Mouse (Mus musculus): ENCODE results near the gene Rnf187.

Gene Rnf187

GRCm38 (mm10) chr11:58947306-58947705 is 8.6 kb upstream of the Rnf187 start:
- no peak for DNase-seq (ENCODE audit: low spot score)

- DNase-seq (ENCODE audit: low spot score): no peak
These were observed 5.4 kb upstream of the Rnf187 start for GRCm38 (mm10) chr11:58944136-58944535.

GRCm38 (mm10) chr11:58939088-58939439 is 348 bp upstream of the Rnf187 start:
- no peak for DNase-seq (ENCODE audit: low spot score)

DNA sequence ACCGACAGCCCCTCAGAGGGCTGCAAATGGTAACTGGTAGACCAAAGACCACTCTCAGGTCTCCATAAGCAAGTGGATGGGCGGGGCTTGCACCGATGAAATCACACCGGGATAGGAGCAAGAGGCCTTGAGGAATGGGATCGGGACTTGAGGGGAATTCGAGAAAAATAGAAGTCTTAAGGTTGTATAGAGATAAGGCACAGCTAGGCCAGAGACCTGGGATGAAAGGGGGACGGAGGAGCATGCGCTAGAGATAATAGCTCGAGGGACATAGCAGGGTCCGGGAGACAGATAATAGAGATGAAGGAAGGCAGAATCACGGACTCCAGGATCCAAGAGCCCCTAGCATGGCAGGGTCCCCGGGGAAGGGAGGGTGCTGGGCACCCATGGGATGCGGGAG is 807 bp downstream of the Rnf187 start:
- DNase-seq (ENCODE audit: low spot score): peak; percentile 51

DNA sequence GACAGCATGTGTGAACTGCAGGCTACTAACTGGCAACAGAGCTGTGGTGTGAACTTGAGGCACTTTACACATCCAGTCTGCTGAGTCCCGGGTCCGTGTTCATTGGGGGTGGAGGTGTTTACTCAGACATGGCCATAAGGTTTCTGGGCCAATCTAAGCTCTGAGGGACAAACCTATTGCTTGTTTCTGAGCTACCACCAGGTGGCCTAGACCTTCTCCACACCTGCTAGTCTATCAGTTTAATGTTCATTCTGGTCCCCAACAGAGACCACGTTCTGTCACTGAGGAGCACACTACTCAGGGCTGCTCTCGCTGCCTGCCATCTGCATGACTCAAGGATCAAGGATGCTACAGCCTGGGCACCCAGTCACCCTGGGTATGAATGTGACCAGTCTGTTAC is 7.1 kb downstream of the Rnf187 start:
- DNase-seq (ENCODE audit: low spot score): no peak

DNA sequence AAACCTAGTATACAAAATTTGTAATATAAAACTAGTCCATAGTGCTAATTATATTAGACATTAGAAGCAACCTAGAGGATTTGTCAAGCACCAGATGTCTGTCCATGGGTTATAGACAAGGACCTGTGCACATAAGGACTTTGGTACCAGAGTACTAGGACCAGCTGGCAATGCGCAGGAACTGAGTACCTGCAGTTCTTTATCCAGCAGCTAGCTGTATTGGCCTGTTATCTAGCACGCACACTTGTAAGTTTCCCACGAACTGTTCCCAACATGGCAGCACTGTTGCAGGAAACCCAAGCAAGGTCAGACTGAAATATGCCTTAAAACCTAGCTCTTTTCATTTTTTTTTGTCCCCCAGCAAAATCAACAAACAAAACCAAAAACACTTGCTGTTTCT is 8.5 kb downstream of the Rnf187 start:
- no peak for DNase-seq (ENCODE audit: low spot score)

DNA sequence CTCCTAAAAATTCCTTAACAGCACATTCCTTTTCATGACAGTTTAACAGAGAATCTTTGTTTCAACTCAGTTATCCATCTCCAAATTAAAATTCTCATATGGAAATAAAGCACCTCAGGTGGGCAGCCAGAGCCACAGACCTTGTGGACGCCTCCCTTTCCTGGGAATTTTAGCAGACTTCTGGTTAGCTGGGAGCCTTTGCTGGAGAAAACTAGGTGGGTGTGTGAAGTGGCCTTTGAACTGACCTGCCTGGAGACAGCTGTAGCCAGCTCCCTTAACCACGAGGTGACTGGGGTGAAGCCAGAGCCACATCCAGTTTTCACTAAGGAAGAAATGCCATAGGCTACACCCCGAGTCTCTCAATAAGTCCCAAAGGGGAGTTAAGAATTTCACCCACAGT is 9.1 kb downstream of the Rnf187 start:
- no peak for DNase-seq (ENCODE audit: low spot score)

DNA sequence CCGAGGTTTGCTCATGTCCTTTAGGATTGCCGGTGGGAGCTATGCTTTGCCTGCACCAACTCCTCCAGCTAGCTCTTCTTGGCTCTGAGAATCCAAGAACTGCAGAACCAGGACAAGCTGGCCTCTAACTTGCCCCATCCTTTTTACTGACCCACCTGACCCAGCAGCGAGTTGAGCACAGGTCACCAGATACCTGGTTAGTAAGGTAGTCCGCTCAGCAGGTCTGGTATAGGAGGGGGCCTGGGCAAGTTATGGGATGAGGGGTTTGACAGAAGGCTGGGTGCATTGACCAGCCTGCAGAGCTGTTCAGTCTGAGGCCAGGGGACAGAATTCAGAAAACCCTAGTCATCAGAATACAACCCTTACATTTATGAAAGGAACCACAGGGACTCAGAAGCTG is 9.7 kb downstream of the Rnf187 start:
- no peak for DNase-seq (ENCODE audit: low spot score)

- DNase-seq (ENCODE audit: low spot score): peak; percentile 59
These were observed 10.7 kb downstream of the Rnf187 start for GRCm38 (mm10) chr11:58927790-58928651.

- DNase-seq (ENCODE audit: low spot score): no peak
These were observed 11.7 kb downstream of the Rnf187 start for GRCm38 (mm10) chr11:58927053-58927452.

GRCm38 (mm10) chr11:58926651-58927050 is 12.1 kb downstream of the Rnf187 start:
- no peak for DNase-seq (ENCODE audit: low spot score)

- DNase-seq (ENCODE audit: low spot score): no peak
These were observed 16.3 kb downstream of the Rnf187 start for GRCm38 (mm10) chr11:58922420-58922819.

GRCm38 (mm10) chr11:58918759-58919158 is 20.0 kb downstream of the Rnf187 start:
- no peak for DNase-seq (ENCODE audit: low spot score)

GRCm38 (mm10) chr11:58917745-58918366 is 20.9 kb downstream of the Rnf187 start, which contains the start of gene Btnl10:
Gene Btnl10, plus strand, starts transcription at chr11:58917908.
- no peak for DNase-seq (ENCODE audit: low spot score)

- DNase-seq (ENCODE audit: low spot score): peak; percentile 75
These were observed 21.6 kb downstream of the Rnf187 start for GRCm38 (mm10) chr11:58916879-58917744.

DNA sequence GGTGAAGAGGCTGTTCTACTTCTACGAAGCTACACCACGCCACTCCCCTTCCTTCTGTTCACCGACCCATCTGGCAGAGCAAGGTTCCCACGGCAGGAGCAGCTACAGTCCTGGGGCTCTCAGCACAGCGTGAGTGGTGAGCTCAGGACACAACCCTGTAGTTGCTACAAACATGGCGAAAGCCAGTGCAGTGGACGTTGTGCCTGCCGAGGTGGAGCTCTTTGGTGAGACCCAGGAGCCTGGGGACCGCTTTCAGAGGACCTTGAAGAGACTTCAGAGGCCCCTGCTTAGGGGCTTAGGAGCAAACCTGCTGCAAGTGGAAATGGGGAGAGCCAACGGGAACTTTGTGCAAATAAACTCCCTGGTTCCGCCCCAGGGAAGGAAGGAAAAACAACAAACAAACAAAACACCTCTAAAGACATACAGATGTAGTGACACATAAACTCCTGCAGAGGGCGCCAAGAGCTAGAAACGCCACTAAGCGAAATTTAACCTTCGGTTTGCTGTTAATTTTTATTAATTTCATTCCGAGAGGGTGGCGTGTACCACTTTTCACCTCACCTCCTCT is 24.2 kb downstream of the Rnf187 start:
- DNase-seq (ENCODE audit: low spot score): peak; percentile 78

GRCm38 (mm10) chr11:58913776-58914175 is 24.9 kb downstream of the Rnf187 start:
- no peak for DNase-seq (ENCODE audit: low spot score)

- peak; percentile 26 for DNase-seq (ENCODE audit: low spot score)
These were observed 33.9 kb downstream of the Rnf187 start for GRCm38 (mm10) chr11:58904838-58905237.

- DNase-seq (ENCODE audit: low spot score): no peak
These were observed 34.4 kb downstream of the Rnf187 start for GRCm38 (mm10) chr11:58904410-58904718.

GRCm38 (mm10) chr11:58903511-58904409 is 35.0 kb downstream of the Rnf187 start, which contains the start of gene Zfp39:
Gene Zfp39, minus strand, starts transcription at chr11:58904225.
- peak; percentile 96 for DNase-seq (ENCODE audit: low spot score)

DNA sequence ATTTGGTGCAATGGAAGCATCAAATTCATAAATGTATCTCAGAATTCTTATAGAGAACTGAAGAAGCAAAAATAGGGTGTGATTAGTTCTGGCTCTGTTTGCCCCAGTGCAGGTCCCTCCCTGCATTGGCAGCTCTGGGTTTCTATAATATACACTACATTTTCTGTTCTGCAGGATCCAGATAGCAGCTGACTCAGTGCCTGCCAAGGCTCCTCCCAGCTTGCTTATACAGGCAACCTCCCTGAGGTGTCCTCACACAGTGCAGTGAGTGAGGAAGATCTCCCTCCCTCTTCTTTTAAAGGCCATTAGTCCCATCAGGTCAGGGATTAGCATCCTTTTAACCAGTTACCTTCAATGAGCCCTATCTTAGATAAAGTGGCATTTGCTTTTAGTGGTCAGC is 37.6 kb downstream of the Rnf187 start:
- DNase-seq (ENCODE audit: low spot score): no peak
